Mouse (Mus musculus) stomach, embryonic 14.5 days (tissue): ENCODE results near the gene Tbc1d2. TPM values are rescaled to one million over a fixed set of nuclear protein-coding genes. Genes with fewer than 3 reads are reported as not detected.

Source experiments
- ATAC-seq: fragments of 200-750 bp; cut with Nextera tagmentation; 2 replicates; pipeline ENCODE4 v1.8.0; 2017; ENCODE audit warnings: low read depth, moderate TSS enrichment; ENCODE audit not compliant: insufficient number of reproducible peaks, insufficient read depth, low FRiP score
- H3K27ac ChIP-seq: fragments of 300-500 bp; sonication (generic); 2 replicates; pipeline ENCODE4 v1.5.1; 2014; ENCODE audit warnings: mild to moderate bottlenecking, low read length, moderate library complexity, mixed read lengths
- H3K27me3 ChIP-seq: fragments of 300-500 bp; sonication (generic); 2 replicates; pipeline ENCODE4 v1.6.1; 2014; ENCODE audit warnings: low read length, control low read depth, mixed read lengths; ENCODE audit not compliant: control insufficient read depth, insufficient read depth
- H3K36me3 ChIP-seq: fragments of 300-500 bp; sonication (generic); 2 replicates; pipeline ENCODE4 v1.6.1; 2014; ENCODE audit warnings: mild to moderate bottlenecking, control low read depth, low read length, moderate library complexity, mixed read lengths; ENCODE audit not compliant: control insufficient read depth, insufficient read depth
- H3K4me1 ChIP-seq: fragments of 300-500 bp; sonication (generic); 2 replicates; pipeline ENCODE4 v1.6.1; 2014; ENCODE audit warnings: low read length, control low read depth, mixed read lengths; ENCODE audit not compliant: control insufficient read depth, insufficient read depth
- H3K4me2 ChIP-seq: fragments of 300-500 bp; sonication (generic); replicated peaks from 2 replicates; pipeline ENCODE4 v1.6.1; 2014; ENCODE audit warnings: low read depth, low read length, control low read depth
- H3K4me3 ChIP-seq: fragments of 300-500 bp; sonication (generic); 2 replicates; pipeline ENCODE4 v1.5.1; 2014; ENCODE audit warnings: low read depth, low read length, control low read depth
- H3K9ac ChIP-seq: fragments of 300-500 bp; sonication (generic); replicated peaks from 2 replicates; pipeline ENCODE4 v1.6.1; 2014; ENCODE audit warnings: low read depth, mild to moderate bottlenecking, control low read depth, low read length, moderate library complexity, mixed read lengths
- H3K9me3 ChIP-seq: fragments of 300-500 bp; sonication (generic); 2 replicates; pipeline ENCODE4 v1.6.1; 2016; ENCODE audit warnings: low read depth, low read length, control low read depth; ENCODE audit not compliant: control insufficient read depth
- WGBS: fragments of 180-500 bp; shearing (Covaris S2); extraction: QIAGEN DNeasy Blood & Tissue Kit; methylation state at CpG from one replicate; pipeline ENCODE4 v1.1.7; 2014; 5-methylcytosine and 5-hydroxymethylcytosine counted together
- polyA plus RNA-seq: library from polyadenylated mRNA; unstranded; fragments of >200 nt; fragmentation: Nextera tagmentation; extraction: Ambion mirVana; gene quantifications from 2 replicates; pipeline ENCODE4 v1.2.1, GENCODE M21; 2014

Tbc1d2 gene
- polyA plus RNA-seq, 1 experiment from 2014 or later: 2.3 TPM

- no peak for ATAC-seq
- Histone ChIP-seq H3K27me3 (no peaks in the 10 kb centered on the region), H3K4me1 (no peaks in the 10 kb centered on the region), H3K4me2 (no peak overlapping the region), H3K4me3 (no peak overlapping the region), H3K36me3 (no peaks in the 10 kb centered on the region), H3K9ac (no peak overlapping the region), H3K9me3 (no peaks in the 10 kb centered on the region), H3K27ac (no peak overlapping the region)
- WGBS: 11% methylated on average over 5 of the region's 5 CpGs
These were observed 7.1 kb upstream of the Tbc1d2 start for GRCm38 (mm10) chr4:46657116-46657515.

- Histone ChIP-seq H3K4me1 (no peaks in the 10 kb centered on the region), H3K27me3 (0 out of 2 replicates have a peak, but pooled peaks cover 3% of the 10 kb centered on the region), H3K4me3 (no peak overlapping the region), H3K36me3 (no peaks in the 10 kb centered on the region), H3K27ac (no peak overlapping the region), H3K9ac (no peak overlapping the region), H3K9me3 (no peaks in the 10 kb centered on the region), H3K4me2 (no peak overlapping the region)
- 69% methylated on average over 2 of the region's 2 CpGs for WGBS
- ATAC-seq: no peak
These were observed 5.9 kb upstream of the Tbc1d2 start for GRCm38 (mm10) chr4:46655956-46656355.

GRCm38 (mm10) chr4:46655298-46655697 lies 5.3 kb upstream of the Tbc1d2 start:
- ATAC-seq: no peak
- Histone ChIP-seq H3K9me3 (no peaks in the 10 kb centered on the region), H3K9ac (no peak overlapping the region), H3K27ac (no peak overlapping the region), H3K4me1 (no peaks in the 10 kb centered on the region), H3K4me3 (no peak overlapping the region), H3K36me3 (no peaks in the 10 kb centered on the region), H3K27me3 (0 out of 2 replicates have a peak, but pooled peaks cover 3% of the 10 kb centered on the region), H3K4me2 (no peak overlapping the region)
- 49% methylated on average over 1 of the region's 1 CpGs for WGBS

GRCm38 (mm10) chr4:46649161-46649560 lies 848 bp downstream of the Tbc1d2 start:
- ATAC-seq: no peak
- Histone ChIP-seq H3K9me3 (no peaks in the 10 kb centered on the region), H3K27me3 (0 out of 2 replicates have a peak, but pooled peaks cover 3% of the 10 kb centered on the region), H3K27ac (no peak overlapping the region), H3K4me2 (peak overlapping the region; percentile 95), H3K9ac (no peak overlapping the region), H3K36me3 (no peaks in the 10 kb centered on the region), H3K4me3 (peak overlapping the region; percentile 54), H3K4me1 (0 out of 2 replicates have a peak, but pooled peaks cover 6% of the 10 kb centered on the region)
- WGBS: 25% methylated on average over 4 of the region's 4 CpGs

- 84% methylated on average over 8 of the region's 8 CpGs for WGBS
- Histone ChIP-seq H3K4me2 (no peak overlapping the region), H3K27me3 (no peaks in the 10 kb centered on the region), H3K9ac (no peak overlapping the region), H3K36me3 (no peaks in the 10 kb centered on the region), H3K27ac (peak overlapping the region; percentile 11; the same call in 1 of the 2 replicates), H3K4me1 (no peaks in the 10 kb centered on the region), H3K4me3 (no peak overlapping the region), H3K9me3 (no peaks in the 10 kb centered on the region)
- no peak for ATAC-seq
These were observed 6.3 kb downstream of the Tbc1d2 start for GRCm38 (mm10) chr4:46643676-46644112.

GRCm38 (mm10) chr4:46642924-46643675 lies 6.9 kb downstream of the Tbc1d2 start:
- Histone ChIP-seq H3K9me3 (no peaks in the 10 kb centered on the region), H3K36me3 (no peaks in the 10 kb centered on the region), H3K9ac (no peak overlapping the region), H3K4me1 (no peaks in the 10 kb centered on the region), H3K4me2 (no peak overlapping the region), H3K27me3 (no peaks in the 10 kb centered on the region), H3K27ac (peak overlapping the region; percentile 52; the same call in 1 of the 2 replicates), H3K4me3 (no peak overlapping the region)
- WGBS: 70% methylated on average over 8 of the region's 8 CpGs
- ATAC-seq: no peak

- no peaks in the 10 kb centered on the region for H3K36me3 ChIP-seq
- H3K9ac ChIP-seq: no peak overlapping the region
- ATAC-seq: no peak
- 82% methylated on average over 4 of the region's 4 CpGs for WGBS
- no peak overlapping the region for H3K4me2 ChIP-seq
- H3K27ac ChIP-seq: no peak overlapping the region
- no peak overlapping the region for H3K4me3 ChIP-seq
- no peaks in the 10 kb centered on the region for H3K9me3 ChIP-seq
- H3K27me3 ChIP-seq: no peaks in the 10 kb centered on the region
- no peaks in the 10 kb centered on the region for H3K4me1 ChIP-seq
These were observed 8.7 kb downstream of the Tbc1d2 start for GRCm38 (mm10) chr4:46641283-46641682.

GRCm38 (mm10) chr4:46639866-46640265 lies 10.1 kb downstream of the Tbc1d2 start:
- whole genome bisulfite sequencing: 70% methylated on average over 8 of the region's 8 CpGs
- Histone ChIP-seq H3K4me2 (no peak overlapping the region), H3K27ac (no peak overlapping the region), H3K4me3 (no peak overlapping the region), H3K9ac (no peak overlapping the region), H3K27me3 (no peaks in the 10 kb centered on the region), H3K36me3 (no peaks in the 10 kb centered on the region), H3K4me1 (no peaks in the 10 kb centered on the region), H3K9me3 (no peaks in the 10 kb centered on the region)
- ATAC-seq: no peak
